Mouse (Mus musculus) liver (tissue): Measurements from ENCODE around the gene Dazl.
"Not testable (repeated sequence)": the region's sequence is repeated elsewhere in the genome, so short reads cannot be mapped to it uniquely, and the experiment has no call there.

Experiments used
- DNase-seq: peaks from one replicate; pipeline ENCODE4 v3.0.0-alpha.2; 2020; ENCODE audit warnings: mixed read lengths

The Dazl gene

DNA sequence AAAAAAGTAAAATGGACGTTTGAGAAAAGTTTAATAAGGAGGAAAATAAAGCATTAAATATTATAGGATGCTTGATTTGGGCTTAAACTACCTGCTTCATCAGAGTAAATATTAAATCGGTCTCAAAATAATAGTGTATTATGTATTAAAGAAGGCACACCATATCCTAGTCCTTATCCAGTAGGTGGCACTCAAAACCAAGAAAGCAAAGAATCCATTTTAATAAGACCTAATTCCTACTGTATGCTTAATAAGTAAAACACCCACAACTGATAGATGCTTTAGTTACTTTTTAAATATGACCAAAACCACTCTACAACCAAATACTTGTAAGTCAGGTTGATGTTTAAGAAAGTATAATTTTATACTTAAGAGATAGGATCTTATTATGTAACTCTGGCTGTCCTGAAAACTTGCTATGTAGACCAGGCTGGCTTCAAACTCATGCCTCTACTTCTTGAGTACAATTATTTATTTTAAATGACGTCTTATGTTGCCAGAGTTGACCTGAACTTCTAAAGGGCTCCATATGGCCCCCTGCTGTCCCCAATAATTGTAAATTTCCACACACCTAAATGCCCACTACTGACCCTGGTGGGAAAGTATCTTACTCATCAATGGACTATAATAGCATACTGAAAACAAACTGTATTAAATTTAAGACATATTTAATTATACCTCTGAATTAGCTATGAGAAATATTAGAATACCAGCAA, 1.8 kb downstream of the Dazl start:
- no peak for DNase-seq

DNA sequence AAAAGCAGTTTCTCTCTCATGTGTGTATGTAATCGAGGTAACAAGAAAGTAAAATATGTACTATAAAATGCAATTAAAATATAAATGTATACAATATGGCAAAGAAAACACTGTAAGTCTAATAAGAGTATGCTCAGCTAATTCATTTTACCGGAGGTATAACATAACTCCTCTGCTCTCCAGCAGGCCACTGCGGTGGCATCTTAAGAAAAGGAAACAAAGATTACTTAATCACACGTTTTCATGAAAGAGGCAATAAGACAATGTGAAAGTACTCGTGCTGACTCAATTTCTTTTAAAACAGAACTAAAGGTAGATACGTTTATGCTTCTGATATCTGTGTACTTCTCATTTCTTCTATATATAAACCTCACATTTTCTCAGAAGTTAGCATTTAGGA, 8.6 kb downstream of the Dazl start:
- DNase-seq, result no peak

DNA sequence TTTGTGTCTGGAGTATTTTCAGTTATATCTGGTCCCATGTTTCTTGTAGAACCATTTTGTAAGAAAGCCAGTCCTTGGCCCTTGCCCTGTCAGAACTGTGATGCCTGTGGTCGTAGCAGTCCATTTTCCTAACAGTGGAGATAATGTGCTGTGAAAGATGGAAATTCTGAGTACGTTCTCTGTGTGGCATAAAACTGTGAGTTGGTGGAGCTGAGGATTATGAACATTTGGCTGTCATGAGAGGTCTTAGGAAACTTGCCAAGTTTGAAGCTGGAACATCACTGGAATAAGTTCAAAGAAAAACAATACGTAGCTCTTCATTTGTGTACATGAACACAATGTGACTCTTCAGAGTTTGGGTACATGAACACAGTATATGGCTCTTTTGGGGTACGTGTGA, 31.8 kb downstream of the Dazl start:
- DNase-seq, result not testable (repeated sequence)

DNA sequence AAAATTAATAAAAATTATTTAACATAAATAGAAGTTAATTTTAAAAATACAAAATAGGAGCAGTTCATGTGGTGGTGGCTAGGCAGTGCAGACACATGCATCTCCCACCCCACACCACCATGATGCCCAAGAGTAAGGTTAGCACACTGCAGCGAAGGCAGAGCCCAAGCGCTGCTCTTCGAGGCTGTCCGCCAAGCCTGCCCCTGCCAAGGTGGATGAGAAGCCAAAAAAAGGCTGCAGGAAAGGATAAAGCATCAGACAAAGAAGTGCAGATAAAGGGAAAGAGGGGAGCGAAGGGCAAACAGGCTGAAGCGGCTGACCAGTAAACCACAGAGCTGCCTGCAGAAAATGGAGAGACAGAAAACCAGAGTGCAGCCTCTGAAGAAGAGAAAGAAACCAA, 32.6 kb downstream of the Dazl start:
- DNase-seq, result no peak

DNA sequence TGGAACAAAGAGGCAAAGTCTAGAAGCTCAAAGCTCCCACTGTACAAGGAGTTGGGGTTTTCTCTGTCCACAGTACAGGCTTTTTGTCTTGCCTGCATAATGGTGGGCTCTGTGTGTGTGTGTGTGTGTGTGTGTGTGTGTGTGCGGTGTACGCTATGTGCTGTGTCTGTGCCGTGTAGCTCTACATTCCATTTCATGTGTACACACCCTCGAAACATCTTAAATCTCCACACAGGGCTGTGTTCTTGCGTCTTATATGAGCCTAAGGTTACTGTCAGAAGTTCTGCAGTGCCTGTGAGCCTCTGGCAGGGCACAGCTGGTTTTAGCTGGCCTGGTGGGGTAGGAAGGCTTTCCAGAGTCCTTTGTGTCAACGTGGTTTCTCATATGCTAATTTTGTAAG, 46.8 kb downstream of the Dazl start:
- DNase-seq, result no peak

DNA sequence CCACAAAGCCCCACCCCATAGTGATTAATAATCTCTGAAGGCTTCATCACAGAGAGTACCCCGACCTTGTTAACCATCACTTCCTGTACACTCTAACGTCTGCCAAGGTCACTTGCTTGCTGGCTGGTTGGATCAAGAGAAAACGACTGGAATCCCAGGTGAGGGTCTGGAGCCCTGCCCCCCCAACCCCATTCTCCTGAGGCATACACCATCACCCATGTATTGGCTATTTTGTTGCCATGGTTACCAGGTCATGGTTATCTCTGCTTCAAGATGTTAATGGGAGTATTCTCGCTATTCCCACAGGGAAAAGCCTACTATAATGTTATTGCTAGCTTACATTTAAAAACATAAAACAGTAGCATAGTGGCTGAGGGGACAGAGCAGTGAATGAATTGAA, 48.8 kb downstream of the Dazl start:
- DNase-seq, result no peak

DNA sequence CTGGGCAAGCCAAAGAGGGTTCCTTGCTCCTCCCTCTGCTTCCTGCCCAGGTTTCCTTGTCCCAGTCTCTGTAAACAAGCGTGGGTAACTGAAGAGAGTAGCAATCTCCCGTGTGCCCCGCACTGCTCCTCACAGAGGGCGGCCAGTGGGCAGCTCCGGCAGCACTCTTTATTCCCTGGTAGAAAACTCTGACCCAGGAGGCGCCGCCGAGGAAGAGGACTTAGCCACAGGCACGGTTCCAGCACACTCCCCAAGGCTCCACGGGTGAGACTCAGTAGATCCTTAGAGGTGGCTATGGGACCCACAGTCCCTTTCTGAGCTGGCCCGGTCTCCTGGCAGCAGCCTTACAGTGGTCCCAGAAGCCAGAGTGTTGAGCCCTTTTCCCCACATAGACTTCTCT, 50.1 kb downstream of the Dazl start:
- DNase-seq, result no peak

DNA sequence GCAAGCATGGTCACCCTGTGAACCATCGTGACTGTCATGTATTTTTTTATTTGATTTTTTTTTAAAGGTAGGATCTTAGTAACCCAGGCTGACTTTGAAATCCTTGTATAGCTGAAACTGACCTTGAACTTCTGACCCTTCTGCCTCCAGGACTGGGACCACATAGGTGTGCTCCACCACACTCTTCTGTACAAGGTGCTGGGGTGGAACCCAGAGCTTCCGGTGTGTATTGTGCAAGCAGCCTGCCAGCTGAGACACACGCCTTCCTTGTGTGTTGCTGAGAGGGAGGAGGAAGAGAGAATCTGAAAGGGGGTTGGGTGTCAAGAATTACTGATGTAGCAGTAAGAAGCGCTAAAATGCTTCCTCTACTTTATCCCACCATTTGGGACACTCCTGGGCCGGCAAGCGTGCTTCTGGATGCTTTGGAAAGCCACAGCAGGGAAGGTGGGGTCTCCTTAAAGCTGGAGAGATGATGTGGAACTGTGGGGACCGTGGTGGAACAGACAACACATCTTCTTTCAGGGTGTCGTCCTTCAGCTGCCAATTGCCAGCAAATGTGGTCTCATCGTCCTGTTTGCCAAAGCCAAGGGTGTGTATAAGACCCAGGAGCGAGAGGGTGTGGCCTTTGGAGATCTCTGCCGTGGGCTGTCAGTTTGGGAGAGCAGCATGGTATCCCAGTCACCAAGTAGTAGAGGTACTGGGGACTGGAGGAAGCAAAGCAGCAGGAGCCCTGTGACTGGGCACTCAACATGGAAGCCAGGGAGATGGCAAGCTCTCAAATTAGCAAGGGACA, 55.4 kb downstream of the Dazl start:
- DNase-seq, result no peak

DNA sequence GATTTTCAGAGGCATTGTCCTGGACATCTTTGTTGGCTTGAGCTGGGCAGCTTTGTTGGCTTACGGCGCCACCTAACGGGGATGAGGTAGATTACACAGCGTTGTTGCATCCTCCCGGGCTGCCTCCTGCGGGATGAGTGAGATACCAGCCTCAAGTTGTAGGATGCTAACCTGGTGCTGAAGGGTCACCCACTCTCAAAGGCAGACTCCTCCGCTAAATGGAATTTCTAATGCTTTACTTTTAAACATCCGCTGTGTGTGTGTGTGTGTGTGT, 56.1 kb downstream of the Dazl start:
- DNase-seq, result peak; percentile 78

DNA sequence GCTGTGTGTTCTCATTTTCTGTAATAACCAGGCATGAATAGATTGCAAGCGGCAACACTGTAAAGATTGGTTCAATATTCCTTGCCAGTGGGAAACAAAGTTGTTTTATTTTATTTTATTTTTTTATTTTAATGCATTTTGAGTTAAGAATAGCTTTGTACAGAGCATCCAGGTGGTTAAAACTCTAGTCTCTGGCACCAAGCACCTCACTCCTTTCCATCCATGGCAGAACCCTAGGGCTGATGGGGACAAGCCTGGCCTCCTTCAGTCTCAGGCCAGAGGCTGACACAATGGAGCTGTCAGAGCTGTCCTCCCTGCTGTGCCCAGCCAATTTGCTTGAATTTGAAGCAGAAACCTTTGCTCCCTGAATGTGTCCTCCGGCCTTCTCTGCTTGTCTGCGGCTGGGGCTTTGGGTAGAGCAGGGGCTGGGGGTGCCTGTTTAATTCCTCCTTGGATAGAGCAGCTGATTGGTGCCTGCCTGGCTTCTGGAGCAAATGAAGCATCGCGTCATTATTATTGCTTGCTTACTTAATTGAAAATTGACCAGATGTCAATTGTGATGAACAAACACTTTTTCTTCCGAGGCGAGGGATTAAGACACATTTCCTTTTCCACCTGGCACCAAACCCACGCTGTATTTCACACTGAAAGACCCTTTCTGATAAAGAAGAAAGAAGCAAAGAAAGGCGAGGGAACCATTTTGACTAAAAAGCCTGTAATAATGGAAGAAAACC, 56.6 kb downstream of the Dazl start:
- no peak for DNase-seq

DNA sequence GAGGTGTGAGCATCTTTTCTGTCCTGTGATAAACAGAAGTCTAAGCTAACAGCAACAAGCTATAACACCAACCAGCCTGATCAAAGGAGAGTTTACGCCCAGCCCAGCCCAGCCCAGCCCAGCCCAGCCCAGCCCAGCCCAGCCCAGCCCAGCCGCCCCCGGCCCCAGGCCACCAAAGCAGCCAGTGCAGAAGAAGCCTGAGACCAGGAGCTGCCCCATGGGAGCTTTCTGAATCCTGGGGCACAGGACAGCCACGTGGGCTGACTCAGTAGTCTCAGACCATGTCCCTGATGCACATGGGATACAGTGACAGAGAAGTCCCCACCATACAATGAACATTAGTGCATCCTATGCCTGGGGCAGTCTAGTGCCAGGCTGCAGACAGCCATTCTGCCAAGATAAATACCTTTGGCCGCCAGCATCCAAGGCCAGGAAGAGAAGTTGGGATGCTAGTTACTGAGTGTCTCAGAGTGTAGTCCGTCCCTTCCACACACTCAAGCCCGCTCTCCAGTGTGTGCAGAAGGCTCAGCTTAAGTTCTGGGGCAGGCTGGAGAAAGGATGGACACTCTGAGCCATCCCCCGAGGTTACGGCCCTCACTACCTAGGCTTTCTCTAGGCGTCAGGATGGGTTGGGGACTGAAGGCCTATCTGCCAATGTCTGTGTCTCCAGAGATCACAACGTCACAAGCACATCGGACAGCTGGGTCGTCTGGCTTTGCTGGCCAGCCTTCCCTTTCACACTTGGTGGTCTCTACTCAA, 57.3 kb downstream of the Dazl start:
- DNase-seq, result no peak

DNA sequence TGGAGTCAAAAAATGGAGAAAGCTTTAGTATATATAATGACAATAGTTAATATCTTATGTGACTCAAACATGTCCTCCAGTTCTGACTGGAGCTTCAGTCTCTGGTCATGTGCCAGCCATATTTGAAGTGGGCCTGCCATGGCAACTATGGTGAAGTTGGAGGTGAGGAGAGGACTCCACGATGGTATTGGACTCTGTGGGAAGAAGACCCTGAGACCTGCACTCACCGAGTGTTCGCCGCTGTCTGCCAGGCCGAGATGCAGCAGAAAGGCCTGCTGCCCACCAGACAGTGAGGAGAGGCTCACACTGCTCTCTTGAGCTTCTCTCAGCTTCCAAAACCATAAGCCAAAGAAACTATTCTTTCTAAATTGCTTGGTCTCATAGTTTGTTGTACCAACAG, 59.5 kb downstream of the Dazl start:
- no peak for DNase-seq

DNA sequence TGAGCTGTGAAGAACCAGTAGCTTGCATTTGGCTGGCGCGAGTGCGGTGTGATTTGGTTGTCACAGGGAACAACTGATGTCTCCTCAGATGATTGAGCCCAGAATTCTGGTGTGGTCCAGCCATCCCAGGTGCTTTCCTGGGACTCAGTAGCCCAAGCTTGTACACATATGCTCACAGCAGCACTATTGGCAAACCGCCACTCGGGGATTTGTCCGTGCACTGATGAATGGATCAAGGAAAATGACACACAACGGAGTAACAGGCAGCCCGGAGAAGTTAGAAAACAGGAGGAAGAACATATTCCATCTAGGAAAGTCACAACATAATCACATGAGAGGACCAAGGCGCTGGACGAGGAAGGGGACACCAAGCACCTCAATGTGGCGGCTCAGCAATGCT, 60.6 kb downstream of the Dazl start:
- DNase-seq, result no peak

DNA sequence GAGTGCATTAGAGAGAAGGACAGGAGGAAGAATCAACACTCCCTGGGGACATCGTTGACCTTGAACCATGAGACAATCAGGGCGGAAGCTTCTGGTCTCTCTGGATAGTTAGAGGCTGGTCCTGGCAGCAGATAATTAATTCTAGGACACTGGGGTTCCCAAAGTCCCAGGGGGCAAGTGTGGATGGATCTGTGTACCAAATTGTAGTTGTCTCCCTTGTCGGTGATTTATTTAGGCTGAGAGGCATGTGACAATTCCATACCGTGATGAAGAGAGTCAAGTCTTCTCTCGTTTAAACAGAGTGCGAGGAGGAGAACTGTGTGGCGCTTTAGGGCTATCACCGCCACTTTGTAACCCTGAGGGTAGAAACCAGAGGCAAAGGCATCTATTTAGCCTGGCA, 62.2 kb downstream of the Dazl start:
- DNase-seq, result no peak

DNA sequence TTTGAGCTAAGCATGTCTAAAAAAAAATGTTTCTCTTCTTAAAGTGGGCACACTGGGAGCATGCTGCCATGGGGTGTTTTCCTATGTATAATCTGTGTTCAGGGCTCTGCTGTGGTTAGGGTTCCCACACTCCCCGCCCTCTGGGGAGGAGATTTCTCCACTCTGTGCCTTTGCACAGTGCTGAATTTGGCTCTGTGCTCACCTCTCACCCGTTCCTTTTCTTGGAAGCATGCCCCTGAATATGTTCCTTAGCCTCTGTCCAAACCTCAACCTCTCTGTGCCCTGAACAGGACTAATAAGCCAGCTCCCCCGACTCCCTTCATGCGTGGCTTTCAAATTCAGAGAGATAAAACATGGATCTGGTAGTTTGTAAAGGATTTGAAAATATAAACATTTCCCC, 63.9 kb downstream of the Dazl start:
- no peak for DNase-seq
